Mouse (Mus musculus): Measurements from ENCODE around the gene Gm21854. TPM values are rescaled to one million over a fixed set of nuclear protein-coding genes. Genes with fewer than 3 reads are reported as not detected.
"Not testable (repeated sequence)": the region's sequence is repeated elsewhere in the genome, so short reads cannot be mapped to it uniquely, and the experiment has no call there.

Gm21854 gene
- polyA plus RNA-seq (2015; fragmentation: Nextera tagmentation; extraction: Ambion mirVana) = not detected in 2 replicates

DNA sequence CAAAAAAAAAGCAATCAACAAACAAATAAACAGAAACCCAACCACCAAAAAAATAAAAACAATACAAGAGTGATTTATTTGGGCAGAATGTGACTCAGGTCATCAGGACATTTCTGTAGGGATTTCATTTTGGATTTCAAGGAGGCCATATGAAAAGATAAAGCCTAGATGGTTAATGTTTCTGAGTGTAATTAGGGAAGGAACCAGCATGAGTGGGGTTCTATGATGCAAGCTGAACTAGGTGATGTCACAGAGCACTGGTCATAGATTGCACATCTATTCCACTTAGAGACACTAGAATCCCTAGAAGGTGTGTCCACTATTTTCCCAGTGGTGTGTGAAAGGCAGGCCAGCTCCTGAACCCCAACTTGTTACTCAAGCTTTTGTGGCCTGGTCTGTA is at the start of gene Gm21854:
Gm21854 (plus strand) TSS at position 301 of the 400 bp plus-strand sequence.
- H3K27me3 ChIP-seq (replicated peaks; ENCODE audit: control insufficient read depth, insufficient read depth, low read length); H3K4me2 ChIP-seq (ENCODE audit: low read length); H3K27ac ChIP-seq (ENCODE audit: low read depth, low read length); H3K9ac ChIP-seq (ENCODE audit: low read depth, low read length); H3K9me3 ChIP-seq (ENCODE audit: control insufficient read depth, low read length); H3K36me3 ChIP-seq (ENCODE audit: control insufficient read depth, insufficient read depth, low read length); ATAC-seq; H3K4me3 ChIP-seq (ENCODE audit: low read length); H3K4me1 ChIP-seq (ENCODE audit: control insufficient read depth, insufficient read depth, low read depth, low read length): not testable (repeated sequence)

Other genes with a start within 250 kb of the Gm21854 start
- not detected in 2 replicates for gene Gm20914, start 69.0 kb downstream of the Gm21854 start, polyA plus RNA-seq (2015; fragmentation: Nextera tagmentation; extraction: Ambion mirVana)
- gene Gm28171, start 136.4 kb downstream of the Gm21854 start, polyA plus RNA-seq (2015; fragmentation: Nextera tagmentation; extraction: Ambion mirVana) = not detected in 2 replicates

All from hindbrain, embryonic 16.5 days (tissue).